Mouse (Mus musculus) olfactory bulb, adult 2 months (tissue): Measurements from ENCODE around the gene Pgf.

Experiments
- CTCF ChIP-seq: fragments of 200-500 bp; IDR thresholded peaks from 2 replicates; pipeline ENCODE4 v1.5.1; 2012; ENCODE audit warnings: low read depth, mild to moderate bottlenecking, low read length, moderate library complexity; ENCODE audit not compliant: insufficient read depth
- POLR2A ChIP-seq: fragments of 200-500 bp; IDR thresholded peaks from 2 replicates; pipeline ENCODE4 v1.6.1; 2012; ENCODE audit warnings: mild to moderate bottlenecking, low read depth, low read length, moderate library complexity; ENCODE audit not compliant: insufficient read depth

DNA sequence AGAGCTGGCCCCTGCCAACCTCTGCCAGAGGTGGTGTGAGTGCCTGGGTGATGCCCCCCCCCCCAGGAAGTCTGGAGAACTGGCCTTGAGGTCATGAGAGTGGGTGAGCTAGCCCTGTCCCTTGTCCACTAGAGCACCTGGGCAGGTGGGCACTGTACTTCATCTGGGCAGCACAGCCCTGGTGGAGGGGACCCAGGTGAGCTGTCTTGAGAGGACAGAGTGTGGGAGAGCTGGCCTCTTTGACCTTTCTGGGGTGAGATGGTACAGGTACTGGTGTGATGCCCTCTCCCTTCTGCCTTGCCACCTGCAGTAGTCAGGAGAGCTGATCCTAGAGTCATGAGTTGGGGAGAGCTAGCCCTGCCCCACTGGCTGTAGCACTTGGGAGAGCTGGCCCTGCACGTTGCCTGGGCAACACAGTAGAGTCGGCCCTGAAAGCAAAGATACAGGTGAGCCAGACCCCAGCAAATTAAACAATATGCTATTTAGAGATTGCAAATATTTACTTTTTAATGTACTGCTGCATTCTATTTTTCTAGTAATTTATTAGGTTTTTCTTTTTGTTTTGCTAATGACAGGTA is 40.2 kb upstream of the Pgf start:
- no peak for TF ChIP-seq CTCF
- no peak for TF ChIP-seq POLR2A
